Mouse (Mus musculus) inflammation-experienced regulatory T-cells, adult 6 months (primary cell): Measurements from ENCODE around the gene Gm17387. TPM values are rescaled to one million over a fixed set of nuclear protein-coding genes. Genes with fewer than 3 reads are reported as not detected.
A peak's percentile ranks its signal among the peaks of the same experiment; 100 is the strongest.

Experiments used
- ATAC-seq: one replicate; pipeline ENCODE4 v1.8.0; 2017
- polyA plus RNA-seq, 3 experiments: library from polyadenylated mRNA; unstranded; fragments of 100-300 nt; shearing (Covaris generic); gene quantifications; one replicate each; pipeline ENCODE4 v1.2.1; 2017

Gene Gm17387
- polyA plus RNA-seq, 3 experiments from 2014 or later: not detected

GRCm38 (mm10) chr7:141048226-141049218, 19.6 kb downstream of the Gm17387 start:
- ATAC-seq: peak; percentile 87

GRCm38 (mm10) chr7:141049326-141049725, 20.4 kb downstream of the Gm17387 start:
- no peak for ATAC-seq

- ATAC-seq: no peak
Observed at GRCm38 (mm10) chr7:141051060-141051685, 22.2 kb downstream of the Gm17387 start.

GRCm38 (mm10) chr7:141052016-141052415, 23.1 kb downstream of the Gm17387 start:
- ATAC-seq: no peak

GRCm38 (mm10) chr7:141052421-141052820, 23.5 kb downstream of the Gm17387 start:
- ATAC-seq: no peak

GRCm38 (mm10) chr7:141055785-141056184, 26.9 kb downstream of the Gm17387 start:
- ATAC-seq: no peak

- no peak for ATAC-seq
Observed at GRCm38 (mm10) chr7:141056976-141057375, 28.0 kb downstream of the Gm17387 start.

- ATAC-seq: no peak
Observed at GRCm38 (mm10) chr7:141057541-141057940, 28.6 kb downstream of the Gm17387 start.

GRCm38 (mm10) chr7:141058601-141059341, 29.8 kb downstream of the Gm17387 start:
- peak; percentile 70 for ATAC-seq

GRCm38 (mm10) chr7:141059929-141060328, 31.0 kb downstream of the Gm17387 start:
- no peak for ATAC-seq

- peak; percentile 70 for ATAC-seq
Observed at GRCm38 (mm10) chr7:141060426-141061242, 31.7 kb downstream of the Gm17387 start, which contains the start of gene B4galnt4. Gene B4galnt4, plus strand, starts transcription at chr7:141061104.

GRCm38 (mm10) chr7:141061269-141061692, 32.4 kb downstream of the Gm17387 start:
- no peak for ATAC-seq

GRCm38 (mm10) chr7:141062525-141062924, 33.6 kb downstream of the Gm17387 start:
- no peak for ATAC-seq

GRCm38 (mm10) chr7:141063353-141063752, 34.4 kb downstream of the Gm17387 start:
- no peak for ATAC-seq

- peak; percentile 60 for ATAC-seq
Observed at GRCm38 (mm10) chr7:141064175-141064574, 35.2 kb downstream of the Gm17387 start.

GRCm38 (mm10) chr7:141064576-141064975, 35.6 kb downstream of the Gm17387 start:
- ATAC-seq: no peak

- ATAC-seq: no peak
Observed at GRCm38 (mm10) chr7:141068351-141068750, 39.4 kb downstream of the Gm17387 start.

- ATAC-seq: no peak
Observed at GRCm38 (mm10) chr7:141070058-141070862, 41.3 kb downstream of the Gm17387 start.

- ATAC-seq: peak; percentile 87
Observed at GRCm38 (mm10) chr7:141072017-141072745, 43.2 kb downstream of the Gm17387 start.

- no peak for ATAC-seq
Observed at GRCm38 (mm10) chr7:141073782-141074181, 44.9 kb downstream of the Gm17387 start.
